Mouse (Mus musculus) forebrain, embryonic 14.5 days (tissue): Measurements from ENCODE around the gene Supt4a. TPM values are rescaled to one million over a fixed set of nuclear protein-coding genes. Genes with fewer than 3 reads are reported as not detected.
A peak's percentile ranks its signal among the peaks of the same experiment; 100 is the strongest.

Source experiments
- ATAC-seq: fragments of 200-750 bp; cut with Nextera tagmentation; 2 replicates; pipeline ENCODE4 v1.8.0; 2017; ENCODE audit warnings: mild to moderate bottlenecking, moderate library complexity
- DNase-seq: peaks from one replicate; pipeline ENCODE4 v3.0.0-alpha.2; 2015; ENCODE audit warnings: low spot score
- H3K27ac ChIP-seq: fragments of 300-500 bp; sonication (generic); 2 replicates; pipeline ENCODE4 v1.5.1; 2014; ENCODE audit warnings: low read depth, mild to moderate bottlenecking, control low read depth, low read length, moderate library complexity
- H3K27me3 ChIP-seq: fragments of 300-500 bp; sonication (generic); replicated peaks from 2 replicates; pipeline ENCODE4 v1.6.1; 2014; ENCODE audit warnings: low read length, control low read depth, mixed read lengths; ENCODE audit not compliant: control insufficient read depth, insufficient read depth
- H3K36me3 ChIP-seq: fragments of 300-500 bp; sonication (generic); 2 replicates; pipeline ENCODE4 v1.6.1; 2014; ENCODE audit warnings: low read length, control low read depth; ENCODE audit not compliant: control insufficient read depth, insufficient read depth
- H3K4me1 ChIP-seq: fragments of 300-500 bp; sonication (generic); 2 replicates; pipeline ENCODE4 v1.6.1; 2014; ENCODE audit warnings: antibody characterized with exemption, low read length, control low read depth; ENCODE audit not compliant: control insufficient read depth, insufficient read depth
- H3K4me2 ChIP-seq: fragments of 300-500 bp; sonication (generic); 2 replicates; pipeline ENCODE4 v1.6.1; 2014; ENCODE audit warnings: mild to moderate bottlenecking, control low read depth, low read length
- H3K4me3 ChIP-seq: fragments of 300-500 bp; sonication (generic); 2 replicates; pipeline ENCODE4 v1.5.1; 2014; ENCODE audit warnings: low read depth, low read length, control low read depth
- H3K9ac ChIP-seq: fragments of 300-500 bp; sonication (generic); 2 replicates; pipeline ENCODE4 v1.6.1; 2014; ENCODE audit warnings: mild to moderate bottlenecking, low read length, control low read depth, moderate library complexity
- H3K9me3 ChIP-seq: fragments of 300-500 bp; sonication (generic); replicated peaks from 2 replicates; pipeline ENCODE4 v1.6.1; 2016; ENCODE audit warnings: low read length, control low read depth, mixed read lengths; ENCODE audit not compliant: control insufficient read depth
- WGBS: fragments of 180-500 bp; shearing (Covaris S2); extraction: QIAGEN DNeasy Blood & Tissue Kit; methylation state at CpG from one replicate; pipeline ENCODE4 v1.1.7; 2014; 5-methylcytosine and 5-hydroxymethylcytosine counted together
- polyA plus RNA-seq: library from polyadenylated mRNA; unstranded; fragments of >200 nt; fragmentation: Nextera tagmentation; extraction: Ambion mirVana; gene quantifications from 2 replicates; pipeline ENCODE4 v1.2.1, GENCODE M21; 2014

The Supt4a gene
- polyA plus RNA-seq, 1 experiment from 2014 or later = 203 TPM

- no peaks in the 10 kb centered on the region for H3K4me1 ChIP-seq
- H3K27me3 ChIP-seq = no peaks in the 10 kb centered on the region
- DNase-seq (no peak), ATAC-seq (no peak)
- no peak overlapping the region for H3K27ac ChIP-seq
- no peak overlapping the region for H3K4me2 ChIP-seq
- H3K4me3 ChIP-seq = no peak overlapping the region
- no peaks in the 10 kb centered on the region for H3K36me3 ChIP-seq
- H3K9ac ChIP-seq = no peak overlapping the region
- H3K9me3 ChIP-seq = no peaks in the 10 kb centered on the region
- WGBS = 47% methylated on average over 9 of the region's 9 CpGs
Measured at GRCm38 (mm10) chr11:87720324-87720723, 17.0 kb upstream of the Supt4a start.

- WGBS = 83% methylated on average over 9 of the region's 9 CpGs
- ATAC-seq = no peak
- Histone ChIP-seq H3K9ac (no peak overlapping the region), H3K4me3 (no peak overlapping the region), H3K9me3 (no peaks in the 10 kb centered on the region), H3K36me3 (no peaks in the 10 kb centered on the region), H3K4me2 (no peak overlapping the region), H3K4me1 (no peaks in the 10 kb centered on the region), H3K27me3 (no peaks in the 10 kb centered on the region), H3K27ac (no peak overlapping the region)
- DNase-seq = no peak
Measured at GRCm38 (mm10) chr11:87720839-87721238, 16.5 kb upstream of the Supt4a start.

DNA sequence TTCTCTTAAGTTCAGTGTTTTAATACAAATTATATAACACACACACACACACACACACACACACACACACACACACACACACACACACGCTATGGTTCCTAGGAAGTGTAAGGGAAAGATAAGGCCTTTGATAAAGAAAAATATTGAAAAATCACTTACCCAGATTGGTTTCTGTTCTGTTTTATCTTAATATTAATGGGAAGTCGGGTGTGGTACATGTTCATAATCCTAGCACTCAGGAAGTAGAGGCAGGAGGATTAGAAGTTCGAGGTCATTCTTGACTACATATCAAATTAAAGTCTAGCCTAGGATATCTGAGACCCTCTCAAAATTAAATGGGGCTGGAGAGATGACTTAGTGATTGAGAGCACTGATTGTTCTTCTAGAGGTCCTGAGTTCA is 15.2 kb upstream of the Supt4a start:
- Histone ChIP-seq H3K36me3 (no peaks in the 10 kb centered on the region), H3K4me2 (no peak overlapping the region), H3K4me3 (no peak overlapping the region), H3K27ac (no peak overlapping the region), H3K9me3 (no peaks in the 10 kb centered on the region), H3K9ac (no peak overlapping the region), H3K4me1 (0 out of 2 replicates have a peak, but pooled peaks cover 2% of the 10 kb centered on the region), H3K27me3 (no peaks in the 10 kb centered on the region)
- no peak for ATAC-seq
- WGBS = 75% methylated on average over 3 of the region's 3 CpGs
- DNase-seq = no peak

GRCm38 (mm10) chr11:87722891-87723290 is 14.5 kb upstream of the Supt4a start:
- WGBS = 87% methylated on average over 4 of the region's 4 CpGs
- DNase-seq (no peak), ATAC-seq (no peak)
- Histone ChIP-seq H3K27ac (no peak overlapping the region), H3K9me3 (no peaks in the 10 kb centered on the region), H3K4me2 (no peak overlapping the region), H3K4me1 (0 out of 2 replicates have a peak, but pooled peaks cover 2% of the 10 kb centered on the region), H3K9ac (no peak overlapping the region), H3K36me3 (no peaks in the 10 kb centered on the region), H3K27me3 (no peaks in the 10 kb centered on the region), H3K4me3 (no peak overlapping the region)

DNA sequence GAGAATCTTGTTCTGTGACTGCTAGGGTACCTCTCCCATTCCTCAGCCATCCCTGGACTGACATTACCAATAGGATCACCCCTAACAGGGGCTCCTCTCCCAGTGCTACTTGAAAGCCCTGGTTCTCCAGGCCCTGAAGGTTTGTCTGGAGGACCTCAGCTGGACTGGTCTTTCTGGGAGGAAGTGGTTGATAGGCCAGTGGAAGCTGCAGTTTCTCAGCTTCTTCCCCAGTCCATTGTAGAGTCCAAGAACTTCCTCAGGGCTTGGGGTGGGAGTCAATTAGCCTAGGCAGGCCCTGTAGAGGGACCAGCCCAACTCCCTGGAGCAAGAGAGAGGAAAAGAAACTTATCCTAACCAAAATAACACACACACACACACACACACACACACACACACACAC is 11.8 kb upstream of the Supt4a start:
- no peak for DNase-seq
- no peak overlapping the region for H3K4me3 ChIP-seq
- H3K4me2 ChIP-seq = no peak overlapping the region
- ATAC-seq = no peak
- H3K4me1 ChIP-seq = 0 out of 2 replicates have a peak, but pooled peaks cover 2% of the 10 kb centered on the region
- no peaks in the 10 kb centered on the region for H3K9me3 ChIP-seq
- H3K36me3 ChIP-seq = no peaks in the 10 kb centered on the region
- H3K27me3 ChIP-seq = no peaks in the 10 kb centered on the region
- no peak overlapping the region; the same call in 1 of the 2 replicates for H3K9ac ChIP-seq
- no peak overlapping the region for H3K27ac ChIP-seq

DNA sequence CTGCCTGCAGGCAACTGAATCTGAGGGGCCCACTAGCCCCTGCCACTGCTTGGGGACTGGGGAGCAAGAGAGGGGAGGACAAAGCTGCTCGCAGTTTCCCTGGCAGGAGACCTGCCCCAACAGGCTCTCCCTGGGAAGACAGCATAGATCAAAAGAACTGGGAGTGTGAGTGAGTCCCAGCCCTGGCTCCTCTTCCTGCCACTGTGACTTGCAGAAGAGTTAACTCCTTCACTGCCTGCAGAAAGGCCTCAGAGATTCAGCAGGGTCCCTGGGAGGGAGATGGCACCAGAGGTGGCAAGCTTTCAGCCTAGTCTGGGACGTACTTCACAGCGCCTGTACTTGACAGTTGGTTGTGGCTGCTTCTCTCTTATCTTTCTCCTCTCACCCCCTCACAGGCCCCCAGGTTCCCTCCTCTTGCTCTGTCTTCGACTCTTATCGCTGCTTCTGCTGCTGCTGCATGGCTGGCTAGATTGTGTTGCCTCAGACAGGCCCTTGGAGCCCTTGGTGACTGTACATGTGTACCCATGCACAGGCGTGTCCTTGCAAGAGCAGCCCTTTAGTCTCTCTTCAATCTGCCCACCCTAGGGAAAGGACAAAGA is 11.3 kb upstream of the Supt4a start:
- WGBS = 17% methylated on average over 6 of the region's 6 CpGs
- ATAC-seq (0 out of 2 replicates have a peak, but pooled peaks have one; percentile 37), DNase-seq (peak; percentile 51)

GRCm38 (mm10) chr11:87727021-87727420 is 10.3 kb upstream of the Supt4a start:
- H3K4me1 ChIP-seq = 0 out of 2 replicates have a peak, but pooled peaks cover 2% of the 10 kb centered on the region
- no peak overlapping the region for H3K4me2 ChIP-seq
- H3K4me3 ChIP-seq = no peak overlapping the region
- no peaks in the 10 kb centered on the region for H3K27me3 ChIP-seq
- WGBS = 58% methylated on average over 11 of the region's 11 CpGs
- no peaks in the 10 kb centered on the region for H3K36me3 ChIP-seq
- ATAC-seq (no peak), DNase-seq (no peak)
- no peak overlapping the region for H3K27ac ChIP-seq
- no peaks in the 10 kb centered on the region for H3K9me3 ChIP-seq
- no peak overlapping the region; the same call in 1 of the 2 replicates for H3K9ac ChIP-seq

More for the DNA sequence above, 11.3 kb upstream of the Supt4a start:
- no peak overlapping the region for H3K27ac ChIP-seq
- H3K9me3 ChIP-seq = no peaks in the 10 kb centered on the region
- H3K9ac ChIP-seq = peak overlapping the region; percentile 14; the same call in 1 of the 2 replicates
- 0 out of 2 replicates have a peak, but pooled peaks cover 2% of the 10 kb centered on the region for H3K4me1 ChIP-seq
- H3K4me3 ChIP-seq = no peak overlapping the region
- no peak overlapping the region for H3K4me2 ChIP-seq
- no peaks in the 10 kb centered on the region for H3K27me3 ChIP-seq
- no peaks in the 10 kb centered on the region for H3K36me3 ChIP-seq

GRCm38 (mm10) chr11:87727471-87727870 is 9.9 kb upstream of the Supt4a start:
- no peak overlapping the region for H3K4me2 ChIP-seq
- no peaks in the 10 kb centered on the region for H3K9me3 ChIP-seq
- H3K36me3 ChIP-seq = no peaks in the 10 kb centered on the region
- 66% methylated on average over 4 of the region's 4 CpGs for WGBS
- H3K4me3 ChIP-seq = no peak overlapping the region
- 0 out of 2 replicates have a peak, but pooled peaks cover 2% of the 10 kb centered on the region for H3K4me1 ChIP-seq
- H3K27ac ChIP-seq = no peak overlapping the region
- DNase-seq (no peak), ATAC-seq (no peak)
- no peaks in the 10 kb centered on the region for H3K27me3 ChIP-seq
- no peak overlapping the region for H3K9ac ChIP-seq

DNA sequence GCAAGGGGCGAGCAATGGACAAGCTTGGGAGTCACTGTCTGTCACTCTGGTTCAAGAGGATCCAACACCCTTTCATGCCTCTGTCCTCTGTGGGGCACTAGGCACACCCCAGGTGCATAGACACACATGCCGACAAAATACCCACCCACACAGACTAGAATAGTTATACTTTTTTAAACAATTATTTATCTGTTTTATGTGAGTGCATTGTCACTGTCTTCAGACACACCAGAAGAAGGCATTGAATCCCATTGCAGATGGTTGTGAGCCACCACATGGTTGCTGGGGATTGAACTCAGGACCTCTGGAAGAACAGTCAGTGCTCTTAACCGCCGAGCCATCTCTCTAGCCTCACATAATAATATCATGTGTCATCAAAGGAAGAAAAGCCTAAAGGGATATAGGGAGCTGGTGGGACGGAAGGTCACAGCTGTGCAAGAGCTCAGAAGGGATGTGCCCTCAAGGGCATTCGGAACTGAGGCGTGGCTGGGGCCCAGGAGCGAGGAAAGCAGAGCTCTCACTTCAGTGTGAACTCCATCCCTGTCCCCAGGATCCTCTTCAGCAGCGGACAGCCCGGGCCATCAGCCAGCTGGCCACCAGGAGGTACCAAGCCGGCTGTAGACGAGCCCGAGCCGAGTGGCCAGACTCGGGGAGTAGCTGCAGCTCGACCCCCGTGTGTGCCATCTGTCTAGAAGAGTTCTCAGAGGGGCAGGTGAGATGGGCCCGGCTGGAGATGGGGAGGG is 8.3 kb upstream of the Supt4a start:
- WGBS = 80% methylated on average over 18 of the region's 18 CpGs
- Histone ChIP-seq H3K9me3 (no peaks in the 10 kb centered on the region), H3K27me3 (no peaks in the 10 kb centered on the region), H3K36me3 (no peaks in the 10 kb centered on the region), H3K27ac (no peak overlapping the region), H3K4me1 (0 out of 2 replicates have a peak, but pooled peaks cover 2% of the 10 kb centered on the region), H3K4me2 (no peak overlapping the region), H3K4me3 (no peak overlapping the region), H3K9ac (no peak overlapping the region)
- ATAC-seq (no peak), DNase-seq (no peak)
